Mouse (Mus musculus) midbrain, embryonic 10.5 days (tissue): ENCODE measurements around the gene Kctd11. TPM values are rescaled to one million over a fixed set of nuclear protein-coding genes. Genes with fewer than 3 reads are reported as not detected.
A peak's percentile ranks its signal among the peaks of the same experiment; 100 is the strongest.

Experiments
- DNase-seq: peaks from one replicate; pipeline ENCODE4 v3.0.0-alpha.2; 2017; ENCODE audit warnings: low spot score
- H3K27ac ChIP-seq: fragments of 300-500 bp; sonication (generic); replicated peaks from 2 replicates; pipeline ENCODE4 v1.5.1; 2016; ENCODE audit warnings: mild to moderate bottlenecking
- H3K27me3 ChIP-seq: fragments of 300-500 bp; sonication (generic); 2 replicates; pipeline ENCODE4 v1.6.1; 2016; ENCODE audit warnings: low read depth, mild to moderate bottlenecking; ENCODE audit not compliant: poor library complexity, severe bottlenecking
- H3K36me3 ChIP-seq: fragments of 300-500 bp; sonication (generic); 2 replicates; pipeline ENCODE4 v1.6.1; 2016; ENCODE audit warnings: mild to moderate bottlenecking, moderate library complexity
- H3K4me1 ChIP-seq: fragments of 300-500 bp; sonication (generic); 2 replicates; pipeline ENCODE4 v1.6.1; 2016
- H3K4me3 ChIP-seq: fragments of 300-500 bp; sonication (generic); 2 replicates; pipeline ENCODE4 v1.5.1; 2016; ENCODE audit warnings: mild to moderate bottlenecking, moderate library complexity
- H3K9me3 ChIP-seq: fragments of 300-500 bp; sonication (generic); replicated peaks from 2 replicates; pipeline ENCODE4 v1.6.1; 2016; ENCODE audit warnings: mild to moderate bottlenecking
- whole genome bisulfite sequencing: fragments of 180-500 bp; shearing (Covaris S2); methylation state at CpG from one replicate; pipeline ENCODE4 v1.1.7; 2016; 5-methylcytosine and 5-hydroxymethylcytosine counted together
- polyA plus RNA-seq: library from polyadenylated mRNA; unstranded; fragments of >200 nt; fragmentation: Nextera tagmentation; extraction: Ambion mirVana; gene quantifications from 2 replicates; pipeline ENCODE4 v1.2.1, GENCODE M21; 2016

Kctd11 gene
- polyA plus RNA-seq, 1 experiment from 2014 or later = 7.0 TPM

DNA sequence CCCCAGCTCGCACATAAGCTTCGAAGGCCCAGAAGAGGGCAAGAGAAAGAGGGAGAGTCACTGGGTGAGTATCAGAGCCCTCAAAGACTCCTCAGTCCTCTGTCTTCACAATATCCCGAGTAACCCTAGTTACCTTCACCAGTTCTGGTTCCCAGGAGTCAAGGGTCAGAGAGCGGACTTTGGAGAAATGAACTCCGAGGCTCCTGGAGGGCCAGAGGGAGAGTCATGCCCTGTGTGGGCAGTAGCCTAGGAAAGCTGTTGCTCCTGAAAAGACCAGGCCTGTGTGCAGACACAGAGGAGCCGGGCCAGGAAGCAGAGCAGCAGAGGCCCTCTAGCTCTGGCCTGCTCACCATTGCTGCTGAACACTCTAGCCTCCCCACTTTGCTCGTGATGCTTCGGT lies 3.5 kb upstream of the Kctd11 start:
- Histone ChIP-seq H3K4me1 (peaks cover 27% of the 10 kb centered on the region), H3K27me3 (peaks cover 12% of the 10 kb centered on the region), H3K27ac (0 out of 2 replicates have a peak overlapping the region, but pooled peaks have one; percentile 17), H3K9me3 (no peaks in the 10 kb centered on the region), H3K4me3 (no peak overlapping the region), H3K36me3 (no peaks in the 10 kb centered on the region)
- no peak for DNase-seq
- 88% methylated on average over 8 of the region's 8 CpGs for WGBS

GRCm38 (mm10) chr11:69884240-69884639 lies 3.0 kb upstream of the Kctd11 start:
- H3K9me3 ChIP-seq = no peaks in the 10 kb centered on the region
- H3K36me3 ChIP-seq = no peaks in the 10 kb centered on the region
- peaks cover 31% of the 10 kb centered on the region for H3K4me1 ChIP-seq
- 0 out of 2 replicates have a peak overlapping the region, but pooled peaks have one; percentile 17 for H3K27ac ChIP-seq
- DNase-seq = no peak
- peaks cover 16% of the 10 kb centered on the region for H3K27me3 ChIP-seq
- WGBS = 80% methylated on average over 9 of the region's 9 CpGs
- no peak overlapping the region for H3K4me3 ChIP-seq

DNA sequence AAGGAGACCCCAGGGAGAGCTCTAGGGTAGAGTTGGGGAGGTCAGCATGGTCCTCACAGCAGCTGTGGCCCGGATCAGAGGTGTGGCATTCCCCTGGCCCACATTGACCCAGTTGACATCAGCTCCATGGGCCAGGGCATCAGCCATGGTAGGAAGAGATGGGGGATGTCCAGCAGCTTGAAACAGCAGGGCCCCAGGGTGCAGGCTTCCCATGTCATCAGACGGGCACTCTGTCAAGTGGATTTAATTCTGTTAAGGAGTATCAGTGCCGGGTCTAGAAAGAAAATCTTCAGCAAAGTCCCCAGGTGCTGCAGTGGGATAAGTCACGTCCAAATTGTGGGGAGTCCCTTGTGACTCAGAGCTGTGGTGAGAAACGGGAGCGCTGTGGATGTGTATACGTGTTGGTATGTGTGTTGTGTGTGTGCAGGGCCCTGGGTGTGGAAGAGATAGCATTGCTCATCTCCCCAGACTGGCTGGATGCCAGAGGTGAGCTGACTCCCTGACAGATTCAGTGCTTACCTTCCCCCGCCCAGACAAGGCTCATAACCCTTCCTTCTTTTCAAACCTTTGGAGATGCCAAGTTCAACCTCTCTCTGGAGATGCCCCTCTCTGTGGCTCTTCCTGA lies 2.4 kb upstream of the Kctd11 start:
- H3K36me3 ChIP-seq = no peaks in the 10 kb centered on the region
- peaks cover 37% of the 10 kb centered on the region for H3K4me1 ChIP-seq
- no peak overlapping the region for H3K4me3 ChIP-seq
- 91% methylated on average over 8 of the region's 8 CpGs for WGBS
- no peaks in the 10 kb centered on the region for H3K9me3 ChIP-seq
- H3K27me3 ChIP-seq = peaks cover 19% of the 10 kb centered on the region
- no peak for DNase-seq
- H3K27ac ChIP-seq = no peak overlapping the region

DNA sequence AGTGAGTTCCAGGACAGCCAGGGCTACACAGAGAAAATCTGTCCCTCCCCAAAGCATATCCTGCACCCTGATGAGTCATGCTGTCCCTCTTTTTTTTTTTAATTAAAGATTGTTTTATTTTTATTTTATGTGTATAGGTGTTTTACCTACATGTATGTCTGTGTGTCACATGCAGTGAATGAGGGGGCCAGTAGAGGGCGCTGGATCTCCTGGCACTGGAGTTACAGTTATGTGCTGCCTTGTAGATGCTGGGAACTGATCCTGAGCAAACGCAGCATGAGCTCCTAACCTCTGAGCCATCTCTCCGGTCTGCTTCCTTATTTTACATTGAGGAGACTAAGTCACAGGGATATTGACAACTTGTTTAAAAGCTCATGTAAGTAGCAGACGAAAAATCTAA lies 1.9 kb upstream of the Kctd11 start:
- Histone ChIP-seq H3K36me3 (no peaks in the 10 kb centered on the region), H3K4me3 (no peak overlapping the region), H3K27me3 (peaks cover 19% of the 10 kb centered on the region), H3K27ac (no peak overlapping the region), H3K9me3 (no peaks in the 10 kb centered on the region), H3K4me1 (peaks cover 43% of the 10 kb centered on the region)
- no peak for DNase-seq
- 63% methylated on average over 4 of the region's 4 CpGs for WGBS

DNA sequence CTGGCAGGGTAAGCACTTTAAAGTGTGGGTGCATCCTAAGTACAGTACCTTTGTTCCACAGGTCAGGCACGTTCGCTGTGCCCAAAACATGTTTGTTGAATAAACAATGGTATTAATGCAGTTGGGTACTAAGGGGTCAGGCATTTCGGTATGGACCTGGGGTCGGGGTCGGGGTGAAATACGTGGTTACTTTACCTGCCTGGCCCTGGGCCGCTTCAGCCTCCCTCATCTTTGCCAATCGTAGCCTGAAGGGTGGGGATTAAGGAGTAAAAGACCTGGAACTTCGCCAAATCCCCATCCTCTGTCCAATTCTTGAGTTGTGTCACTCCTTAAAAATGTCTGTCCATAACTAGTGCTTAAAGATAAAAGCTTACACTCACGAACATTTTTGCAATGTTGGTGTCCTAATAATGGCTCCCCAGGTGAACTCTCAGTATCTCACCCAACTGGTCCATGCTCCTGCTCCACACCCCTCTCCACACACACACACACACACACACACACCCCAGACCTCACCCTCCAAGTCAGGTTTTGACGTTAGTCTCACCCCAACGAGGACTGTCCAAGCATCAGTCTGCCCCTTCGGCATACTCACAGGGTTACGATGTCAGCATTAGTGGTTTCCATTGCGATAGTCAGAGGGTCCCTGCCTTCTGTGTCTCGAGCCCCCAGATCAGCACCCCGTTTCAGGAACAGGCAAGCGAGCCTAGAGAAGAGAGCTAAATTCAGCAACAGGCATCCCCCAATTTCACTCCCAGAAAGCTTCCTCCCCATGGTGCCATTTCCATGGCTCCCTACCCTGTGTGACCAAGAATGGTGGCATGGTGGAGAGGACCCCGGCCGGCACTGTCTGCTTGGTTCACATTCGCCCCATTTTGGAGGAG lies 823 bp upstream of the Kctd11 start:
- peaks cover 53% of the 10 kb centered on the region for H3K4me1 ChIP-seq
- no peaks in the 10 kb centered on the region for H3K36me3 ChIP-seq
- 60% methylated on average over 21 of the region's 21 CpGs for WGBS
- peak overlapping the region; percentile 85 for H3K27ac ChIP-seq
- DNase-seq = no peak
- H3K4me3 ChIP-seq = peak overlapping the region; percentile 60
- no peaks in the 10 kb centered on the region for H3K9me3 ChIP-seq
- peaks cover 19% of the 10 kb centered on the region for H3K27me3 ChIP-seq

- H3K4me1 ChIP-seq = peaks cover 64% of the 10 kb centered on the region
- no peaks in the 10 kb centered on the region for H3K9me3 ChIP-seq
- peaks cover 19% of the 10 kb centered on the region for H3K27me3 ChIP-seq
- peak overlapping the region; percentile 60 for H3K4me3 ChIP-seq
- WGBS = under 1% methylated on average over 18 of the region's 18 CpGs
- DNase-seq = no peak
- H3K36me3 ChIP-seq = no peaks in the 10 kb centered on the region
- peak overlapping the region; percentile 85 for H3K27ac ChIP-seq
These were observed 727 bp downstream of the Kctd11 start for GRCm38 (mm10) chr11:69880506-69880852.

DNA sequence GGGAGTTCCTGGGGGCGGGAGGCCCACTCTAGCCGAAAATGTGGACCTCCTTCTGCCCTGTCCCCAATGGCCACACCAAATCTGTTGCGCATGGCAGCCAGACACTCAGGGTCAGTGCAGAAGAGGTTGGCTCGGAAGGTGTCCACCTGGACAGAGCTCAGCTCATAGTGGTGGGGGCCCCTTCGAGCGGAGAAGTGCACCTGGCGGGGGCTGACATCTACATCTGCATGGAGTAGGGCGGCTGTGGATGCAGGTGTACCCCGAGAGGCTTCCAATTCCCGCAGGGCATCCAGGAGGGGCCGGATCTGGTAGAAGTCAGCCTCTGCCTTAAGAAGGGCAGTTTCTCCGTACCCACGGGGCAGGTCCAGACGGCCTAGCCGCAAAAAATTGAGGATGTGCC lies 1.5 kb downstream of the Kctd11 start:
- peaks cover 19% of the 10 kb centered on the region for H3K27me3 ChIP-seq
- H3K9me3 ChIP-seq = no peaks in the 10 kb centered on the region
- H3K4me3 ChIP-seq = peak overlapping the region; percentile 60
- peak overlapping the region; percentile 85 for H3K27ac ChIP-seq
- WGBS = 55% methylated on average over 15 of the region's 15 CpGs
- no peaks in the 10 kb centered on the region for H3K36me3 ChIP-seq
- peaks cover 64% of the 10 kb centered on the region for H3K4me1 ChIP-seq
- no peak for DNase-seq

- H3K4me1 ChIP-seq = peaks cover 62% of the 10 kb centered on the region
- no peaks in the 10 kb centered on the region for H3K9me3 ChIP-seq
- 85% methylated on average over 6 of the region's 6 CpGs for WGBS
- H3K27ac ChIP-seq = peak overlapping the region; percentile 64; the same call in 1 of the 2 replicates
- peaks cover 19% of the 10 kb centered on the region for H3K27me3 ChIP-seq
- no peak for DNase-seq
- H3K36me3 ChIP-seq = no peaks in the 10 kb centered on the region
- H3K4me3 ChIP-seq = peak overlapping the region; percentile 60
These were observed 2.3 kb downstream of the Kctd11 start for GRCm38 (mm10) chr11:69878952-69879351.

DNA sequence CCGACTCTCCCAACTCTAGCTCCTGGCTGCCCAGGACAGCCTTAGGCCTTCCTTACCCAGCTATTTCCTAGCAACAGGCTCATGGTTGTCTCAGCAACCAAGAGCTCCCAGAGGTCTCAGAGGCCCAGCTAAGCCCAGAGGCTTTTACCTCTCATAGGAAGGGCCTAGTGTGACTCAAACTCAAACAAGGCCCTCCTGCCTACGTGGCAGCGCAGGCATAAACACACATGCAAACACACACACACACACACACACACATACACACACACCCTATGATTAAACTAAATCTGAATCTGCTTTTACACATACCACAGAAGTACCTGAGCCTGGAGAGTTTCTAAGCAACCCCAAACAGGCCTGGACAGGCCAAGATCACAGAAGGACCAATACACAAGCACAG lies 2.8 kb downstream of the Kctd11 start:
- Histone ChIP-seq H3K27ac (no peak overlapping the region), H3K4me3 (no peak overlapping the region), H3K27me3 (peaks cover 19% of the 10 kb centered on the region), H3K36me3 (no peaks in the 10 kb centered on the region), H3K9me3 (no peaks in the 10 kb centered on the region), H3K4me1 (peaks cover 62% of the 10 kb centered on the region)
- no peak for DNase-seq
- 83% methylated on average over 3 of the region's 3 CpGs for WGBS

GRCm38 (mm10) chr11:69877878-69878277 lies 3.3 kb downstream of the Kctd11 start, which contains the start of gene Tmem95:
TSS of gene Tmem95 (minus strand) at chr11:69878018.
- H3K27ac ChIP-seq = peak within 1 kb of the TSS; percentile 42
- no peak for DNase-seq

GRCm38 (mm10) chr11:69876867-69877266 lies 4.3 kb downstream of the Kctd11 start:
- H3K4me3 ChIP-seq = peak overlapping the region; percentile 37
- H3K4me1 ChIP-seq = peaks cover 60% of the 10 kb centered on the region
- H3K9me3 ChIP-seq = no peaks in the 10 kb centered on the region
- H3K27me3 ChIP-seq = peaks cover 11% of the 10 kb centered on the region
- WGBS = under 1% methylated on average over 12 of the region's 12 CpGs
- DNase-seq = peak; percentile 86
- no peaks in the 10 kb centered on the region for H3K36me3 ChIP-seq
- H3K27ac ChIP-seq = peak overlapping the region; percentile 42

More at GRCm38 (mm10) chr11:69877878-69878277, 3.3 kb downstream of the Kctd11 start, which contains the start of gene Tmem95:
- Histone ChIP-seq H3K27me3 (peaks cover 19% of the 10 kb centered on the region), H3K4me3 (peak within 1 kb of the TSS; percentile 37), H3K9me3 (no peaks in the 10 kb centered on the region), H3K4me1 (peaks cover 62% of the 10 kb centered on the region), H3K36me3 (no peaks in the 10 kb centered on the region)
- 94% methylated on average over 11 of the region's 11 CpGs for WGBS

DNA sequence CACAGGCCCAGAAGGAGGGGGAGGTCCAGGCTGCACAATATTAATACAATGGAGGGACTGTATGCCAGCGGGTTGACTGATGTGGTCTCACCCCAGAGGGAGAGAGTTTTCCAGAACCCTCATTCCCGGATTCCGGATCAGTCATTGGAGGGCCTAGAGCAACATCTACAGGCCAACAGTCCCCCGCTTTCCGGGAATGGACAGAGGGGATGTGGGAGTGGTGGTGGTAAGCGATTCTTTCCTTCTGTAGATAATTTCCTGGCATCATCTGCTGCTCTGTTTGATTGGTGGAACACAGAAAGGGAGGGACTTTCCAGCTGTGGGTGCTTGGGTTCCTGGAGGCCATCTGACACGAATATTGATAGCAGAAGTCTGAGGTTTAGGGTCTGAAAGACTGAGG lies 5.0 kb downstream of the Kctd11 start:
- peaks cover 53% of the 10 kb centered on the region for H3K4me1 ChIP-seq
- no peaks in the 10 kb centered on the region for H3K36me3 ChIP-seq
- H3K27ac ChIP-seq = peak overlapping the region; percentile 42; the same call in 1 of the 2 replicates
- no peaks in the 10 kb centered on the region for H3K9me3 ChIP-seq
- WGBS = 74% methylated on average over 7 of the region's 7 CpGs
- no peak for DNase-seq
- H3K27me3 ChIP-seq = peaks cover 7% of the 10 kb centered on the region; the same call in 1 of the 2 replicates
- no peak overlapping the region for H3K4me3 ChIP-seq

DNA sequence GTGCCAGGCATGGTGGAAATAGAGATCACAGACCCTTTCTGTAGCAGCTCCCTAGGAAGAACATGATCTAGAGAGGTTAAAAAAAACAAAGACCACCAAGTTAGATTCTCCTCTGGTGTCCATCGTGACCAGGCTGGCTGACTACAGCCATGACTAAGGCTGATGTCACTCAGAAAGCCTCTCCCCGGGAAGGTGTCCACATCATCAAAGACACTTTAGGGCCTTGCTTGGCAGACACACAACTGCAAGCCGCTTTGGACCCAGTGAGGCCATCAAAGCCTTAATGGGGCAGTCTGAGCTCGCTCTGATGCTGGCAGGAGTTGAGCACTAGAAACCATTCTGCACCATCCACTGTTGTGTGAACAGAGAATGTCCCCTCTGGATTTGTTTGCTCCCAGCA lies 8.8 kb downstream of the Kctd11 start:
- Histone ChIP-seq H3K27ac (no peak overlapping the region), H3K9me3 (no peaks in the 10 kb centered on the region), H3K27me3 (no peaks in the 10 kb centered on the region), H3K4me3 (no peak overlapping the region), H3K36me3 (no peaks in the 10 kb centered on the region), H3K4me1 (peaks cover 15% of the 10 kb centered on the region)
- WGBS = 82% methylated on average over 4 of the region's 4 CpGs
- DNase-seq = no peak
